Mouse (Mus musculus): Measurements from ENCODE around the gene 5730522E02Rik.

- TF ChIP-seq CTCF (IDR thresholded peaks at IDR 0.05; ENCODE audit: low read depth, low read length) = no peak
- no peak for TF ChIP-seq POLR2A (IDR thresholded peaks at IDR 0.05; ENCODE audit: borderline replicate concordance, low read depth, low read length)
Measured at GRCm38 (mm10) chr11:25737255-25737654, 473.3 kb downstream of the 5730522E02Rik start.
